Mouse (Mus musculus): ENCODE data around the gene Vapb.

Vapb gene

DNA sequence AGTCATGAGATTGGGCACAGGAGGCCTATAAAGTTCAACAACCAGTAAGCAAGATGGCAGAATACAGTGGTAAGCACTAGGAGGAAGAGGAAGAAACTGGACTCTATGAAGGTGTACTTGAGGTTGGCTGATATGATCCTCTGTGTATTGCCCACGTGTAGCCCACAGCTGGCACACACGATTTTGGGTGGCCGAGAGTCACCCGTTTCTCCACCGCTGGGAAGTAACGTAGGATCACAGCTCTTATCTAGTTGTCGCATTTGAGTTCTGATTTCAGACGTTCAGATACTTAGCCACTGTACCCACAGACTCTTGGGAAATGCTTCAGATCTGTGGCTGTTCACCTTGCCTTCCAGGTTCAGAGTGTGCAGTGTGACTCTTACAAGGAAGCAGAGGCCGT is 921 bp downstream of the Vapb start:
- DNase-seq = no peak

DNA sequence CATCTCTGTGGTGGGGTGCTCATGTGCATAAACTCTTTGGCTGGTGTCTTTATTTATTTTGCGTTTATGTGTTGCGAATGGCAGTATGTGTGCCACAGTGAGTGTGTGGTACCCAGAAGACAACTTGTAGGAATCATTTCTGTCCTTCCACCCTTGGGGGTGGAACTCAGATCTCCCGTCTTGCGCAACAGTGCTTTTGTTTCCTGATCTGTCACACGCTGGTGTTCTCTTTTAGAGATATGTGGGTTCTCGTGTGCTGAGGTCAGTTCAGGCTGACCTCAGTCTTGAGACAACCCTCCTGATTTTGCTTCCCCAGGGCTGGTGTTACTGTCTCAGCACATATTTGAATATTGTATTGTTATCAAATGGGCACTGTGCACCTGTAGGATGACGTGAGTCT is 1.8 kb downstream of the Vapb start:
- no peak for DNase-seq

DNA sequence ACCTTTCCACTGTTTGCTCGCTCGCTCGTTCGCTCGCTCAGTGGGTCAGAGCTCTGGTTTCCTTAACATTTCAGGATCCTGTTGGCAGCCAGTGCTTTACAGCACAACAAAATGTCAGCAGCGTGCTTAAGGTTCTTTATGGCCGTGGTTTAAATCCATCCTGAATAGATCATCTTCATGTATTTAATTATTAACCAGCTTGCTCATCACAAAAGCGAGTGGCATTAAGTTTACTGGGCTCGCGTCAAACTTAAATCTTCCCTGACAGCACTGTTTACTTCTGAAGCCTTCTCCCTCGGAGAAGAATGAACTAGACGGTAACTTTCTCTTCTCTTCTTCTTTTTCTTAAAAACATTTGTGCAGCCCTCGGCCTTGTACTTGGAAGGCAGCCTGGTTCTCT is 4.8 kb downstream of the Vapb start:
- DNase-seq = no peak

GRCm38 (mm10) chr2:173742744-173743143 is 5.4 kb downstream of the Vapb start:
- DNase-seq = no peak

DNA sequence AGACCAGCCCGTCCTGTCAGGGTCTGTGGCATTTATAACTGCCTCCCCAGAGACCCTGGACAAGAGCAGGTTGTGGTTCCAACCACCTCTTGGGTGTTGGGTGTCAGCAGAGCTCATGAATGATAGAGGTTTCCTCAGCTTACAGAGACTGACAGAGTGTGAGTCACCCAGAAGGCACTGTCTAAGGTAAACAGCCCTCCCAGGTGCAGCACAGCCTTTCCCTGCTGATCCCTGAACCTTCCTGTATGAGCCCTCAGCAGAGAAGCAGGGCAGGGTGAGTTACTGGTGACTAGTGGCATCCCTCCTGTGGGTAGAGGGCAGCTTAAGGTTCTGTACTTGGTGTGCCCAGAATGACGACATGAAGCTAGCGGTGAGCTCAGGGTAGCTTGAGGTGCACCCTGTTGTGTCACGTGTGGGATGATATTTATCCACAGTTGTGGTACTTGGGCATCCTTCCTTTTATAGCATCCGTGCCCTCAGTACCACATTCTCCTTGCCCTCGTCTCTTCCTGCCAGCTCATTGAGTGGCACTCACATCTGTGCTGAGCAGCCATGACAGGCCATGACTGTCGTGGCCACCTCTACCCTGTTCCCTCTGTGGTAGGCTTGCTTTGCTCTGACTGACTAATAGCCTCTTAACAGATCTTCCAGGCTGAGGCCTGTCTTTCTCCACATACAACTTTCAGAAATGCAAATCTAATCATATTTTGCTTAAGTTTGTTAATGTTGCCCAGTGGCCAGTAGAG is 6.9 kb downstream of the Vapb start:
- DNase-seq = no peak

GRCm38 (mm10) chr2:173748961-173749659 is 11.8 kb downstream of the Vapb start:
- DNase-seq = no peak

DNA sequence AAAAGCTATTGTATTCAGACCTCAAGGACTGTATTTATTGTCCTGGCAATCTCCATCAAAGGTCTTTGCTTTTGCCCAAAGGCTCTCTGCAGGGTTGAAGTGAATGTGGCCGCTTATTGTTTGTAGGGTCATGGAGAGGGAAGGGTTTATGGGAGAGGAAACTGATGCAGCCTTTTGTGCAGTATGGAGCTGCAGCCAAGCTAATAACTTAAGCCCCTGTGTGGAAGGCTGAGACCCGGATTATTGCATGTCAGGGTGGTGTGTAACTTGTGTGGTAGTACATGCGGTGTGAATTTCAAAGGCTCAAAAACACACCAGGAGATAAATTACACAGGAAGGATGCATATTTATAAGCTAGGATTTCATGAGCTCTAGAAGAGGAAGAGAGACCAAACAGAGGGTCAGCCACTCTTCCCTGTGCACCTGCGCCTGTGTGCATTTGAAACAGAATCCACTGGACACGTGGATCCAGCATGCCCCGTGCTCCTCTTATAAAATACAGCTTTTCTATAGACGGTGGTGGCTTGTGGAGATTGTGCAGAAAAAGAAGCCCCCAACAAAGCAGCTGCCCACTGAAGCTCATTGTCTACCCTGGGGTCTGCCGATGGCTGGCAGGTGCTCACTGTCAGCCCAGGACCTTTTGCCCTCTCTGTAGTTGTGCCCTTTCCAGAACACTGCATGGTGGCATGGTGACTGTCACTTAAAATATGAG is 18.3 kb downstream of the Vapb start:
- DNase-seq = no peak

- no peak for DNase-seq
Measured at GRCm38 (mm10) chr2:173757624-173758155, 20.4 kb downstream of the Vapb start.

- DNase-seq = no peak
Measured at GRCm38 (mm10) chr2:173760607-173761006, 23.3 kb downstream of the Vapb start.

DNA sequence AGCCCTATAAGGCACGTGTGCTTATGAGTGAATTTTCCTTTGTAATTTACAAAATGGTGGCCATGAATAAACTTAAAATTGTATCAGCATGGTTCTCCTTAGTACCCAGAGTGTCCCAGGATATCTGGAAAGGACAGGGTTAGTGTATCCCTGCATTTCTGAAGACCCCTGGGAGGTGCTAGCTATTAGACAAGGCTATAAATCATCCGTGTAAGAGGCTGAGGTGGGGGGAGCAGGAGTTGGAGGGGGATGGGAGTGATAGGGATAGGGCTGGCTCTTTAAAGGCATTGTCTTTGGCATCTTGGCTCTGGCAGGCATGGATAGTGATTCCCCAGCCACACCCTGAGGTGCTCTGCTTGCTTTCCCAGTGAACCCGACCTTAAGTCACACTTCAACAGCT is 27.3 kb downstream of the Vapb start:
- no peak for DNase-seq

- no peak for DNase-seq
Measured at GRCm38 (mm10) chr2:173767959-173768595, 30.8 kb downstream of the Vapb start.

- DNase-seq = no peak
Measured at GRCm38 (mm10) chr2:173769183-173769582, 31.9 kb downstream of the Vapb start.

DNA sequence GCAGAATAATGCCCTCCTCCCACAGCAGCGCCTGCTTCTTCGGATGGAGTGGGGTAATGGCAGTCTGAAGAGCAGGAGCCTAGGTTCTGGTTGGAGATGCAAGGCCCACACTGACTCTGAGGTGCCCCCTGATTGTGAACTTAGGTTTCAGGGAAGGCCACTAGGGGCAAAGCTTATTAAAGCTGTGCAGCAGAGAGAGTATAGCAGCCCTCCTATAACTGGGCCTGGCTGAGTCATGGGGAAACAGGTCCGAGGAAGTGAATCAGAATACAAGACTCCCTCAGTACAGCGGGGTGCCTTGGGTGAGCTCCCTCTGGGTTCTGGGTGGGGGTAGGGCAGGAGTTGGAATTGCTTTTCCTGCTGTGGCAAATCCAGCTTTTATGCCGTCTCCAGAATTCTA is 33.3 kb downstream of the Vapb start:
- no peak for DNase-seq

- DNase-seq = peak; percentile 29 to 54
Measured at GRCm38 (mm10) chr2:173771706-173772105, 34.4 kb downstream of the Vapb start.

DNA sequence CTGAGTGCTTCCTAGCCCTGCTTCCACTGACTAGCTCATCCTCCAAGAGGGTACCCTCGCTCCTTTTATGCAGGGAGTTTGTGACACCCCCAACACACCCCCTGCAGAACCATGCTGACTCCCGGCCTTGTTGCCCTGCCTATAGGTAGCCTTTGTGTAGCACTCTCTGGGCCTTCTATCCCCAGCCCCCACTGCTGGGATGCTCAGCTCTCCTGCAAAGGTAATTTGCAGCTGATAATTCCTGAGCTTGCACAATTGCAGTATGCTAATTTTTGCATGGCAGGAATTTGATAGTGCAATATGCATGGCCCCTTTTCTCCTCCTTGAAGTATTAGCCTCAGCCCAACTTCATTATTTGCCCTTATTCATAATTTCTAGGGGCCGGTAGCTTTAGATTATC is 38.2 kb downstream of the Vapb start:
- no peak for DNase-seq

- DNase-seq = no peak
Measured at GRCm38 (mm10) chr2:173776108-173776507, 38.8 kb downstream of the Vapb start.

DNA sequence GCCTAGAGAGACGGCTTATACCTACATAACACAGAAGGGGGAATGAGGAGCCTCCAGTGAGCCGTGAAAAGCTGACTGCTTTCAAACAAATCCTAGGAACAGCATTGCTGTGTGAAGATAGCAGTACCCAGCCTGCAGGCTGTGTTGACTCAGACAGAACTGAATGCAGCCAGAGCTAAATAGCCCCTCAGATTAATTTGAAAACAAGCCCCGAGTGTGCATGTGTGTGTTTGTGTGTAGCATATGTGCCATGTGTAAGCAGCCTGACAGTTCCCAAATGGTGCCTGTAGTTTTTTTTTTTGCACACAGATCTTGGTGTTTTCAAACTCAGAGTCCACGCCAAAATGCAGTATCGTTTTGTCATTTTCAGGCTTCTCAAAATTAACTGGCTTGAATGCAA is 43.6 kb downstream of the Vapb start:
- no peak for DNase-seq

- no peak for DNase-seq
Measured at GRCm38 (mm10) chr2:173784366-173784765, 47.1 kb downstream of the Vapb start.

- no peak for DNase-seq
Measured at GRCm38 (mm10) chr2:173784884-173785283, 47.6 kb downstream of the Vapb start.

DNA sequence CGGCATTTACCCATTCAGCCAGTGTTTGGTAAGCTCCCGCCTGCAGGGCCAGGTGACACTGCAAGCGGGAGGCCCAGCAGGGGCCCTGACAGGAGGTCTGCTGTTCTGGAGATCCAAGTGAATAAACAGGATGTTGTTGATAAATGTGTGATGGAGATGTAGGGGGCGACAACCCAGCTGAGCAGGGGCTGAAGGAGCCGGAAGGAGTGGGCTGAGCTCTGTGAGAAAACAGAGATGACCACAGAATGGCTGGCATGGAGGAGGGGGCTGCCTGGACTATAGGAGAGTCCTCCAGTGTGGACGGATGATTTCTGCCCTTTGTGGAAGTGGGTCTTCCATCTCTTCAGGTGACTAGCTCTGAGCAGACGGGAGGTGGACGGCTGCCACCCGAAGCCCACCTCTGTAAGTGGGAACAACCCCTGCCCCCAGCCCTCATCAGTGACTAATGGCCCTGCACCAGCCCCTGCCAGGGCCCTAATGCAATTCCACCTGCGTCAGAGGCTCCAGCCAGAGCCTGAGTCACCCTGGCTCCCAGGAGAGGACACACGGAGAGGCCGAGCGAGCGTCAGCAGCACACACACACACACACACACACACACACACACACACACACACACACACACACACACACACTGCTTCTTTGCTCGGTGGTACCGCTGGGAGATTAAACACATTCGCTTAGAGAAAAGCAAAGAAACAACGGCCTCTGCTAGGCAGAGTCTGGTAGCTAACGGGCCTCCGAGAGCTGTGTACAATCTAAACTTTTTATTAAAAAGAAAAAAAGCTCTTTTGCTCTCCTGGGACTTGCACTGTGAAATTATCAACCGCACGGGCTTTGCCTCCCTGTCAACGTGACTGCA is 52.9 kb downstream of the Vapb start:
- peak; percentile 20 to 26 for DNase-seq

GRCm38 (mm10) chr2:173791904-173792757 is 54.8 kb downstream of the Vapb start:
- no peak for DNase-seq
